Mouse (Mus musculus): ENCODE data around the gene Dmbx1.
A peak's percentile ranks its signal among the peaks of the same experiment; 100 is the strongest.

The Dmbx1 gene

DNA sequence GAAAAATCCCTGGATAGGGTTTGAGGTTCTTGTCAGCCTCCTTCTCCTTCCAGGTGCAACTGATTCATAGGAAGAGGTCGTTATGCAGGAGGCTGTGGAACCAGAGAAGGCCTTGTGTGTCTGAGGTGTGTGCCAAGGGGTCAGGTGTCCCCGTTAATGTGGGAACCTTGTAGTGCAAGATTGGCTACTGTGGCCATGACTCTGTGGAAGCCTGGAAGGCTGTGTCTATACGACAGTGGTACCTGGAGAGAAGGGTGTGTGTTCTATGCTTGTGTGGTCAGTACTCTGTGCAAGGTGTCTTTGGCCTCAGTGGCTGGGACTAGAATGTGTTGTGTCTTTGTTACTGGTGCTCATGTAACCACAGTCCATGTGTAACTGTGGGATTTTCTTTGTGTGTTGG, 955 bp upstream of the Dmbx1 start:
- DNase-seq (ENCODE audit: low read depth, low spot score): no peak

- no peak for DNase-seq (ENCODE audit: low read depth, low spot score)
These were observed 1.2 kb downstream of the Dmbx1 start for GRCm38 (mm10) chr4:115938276-115939160.

DNA sequence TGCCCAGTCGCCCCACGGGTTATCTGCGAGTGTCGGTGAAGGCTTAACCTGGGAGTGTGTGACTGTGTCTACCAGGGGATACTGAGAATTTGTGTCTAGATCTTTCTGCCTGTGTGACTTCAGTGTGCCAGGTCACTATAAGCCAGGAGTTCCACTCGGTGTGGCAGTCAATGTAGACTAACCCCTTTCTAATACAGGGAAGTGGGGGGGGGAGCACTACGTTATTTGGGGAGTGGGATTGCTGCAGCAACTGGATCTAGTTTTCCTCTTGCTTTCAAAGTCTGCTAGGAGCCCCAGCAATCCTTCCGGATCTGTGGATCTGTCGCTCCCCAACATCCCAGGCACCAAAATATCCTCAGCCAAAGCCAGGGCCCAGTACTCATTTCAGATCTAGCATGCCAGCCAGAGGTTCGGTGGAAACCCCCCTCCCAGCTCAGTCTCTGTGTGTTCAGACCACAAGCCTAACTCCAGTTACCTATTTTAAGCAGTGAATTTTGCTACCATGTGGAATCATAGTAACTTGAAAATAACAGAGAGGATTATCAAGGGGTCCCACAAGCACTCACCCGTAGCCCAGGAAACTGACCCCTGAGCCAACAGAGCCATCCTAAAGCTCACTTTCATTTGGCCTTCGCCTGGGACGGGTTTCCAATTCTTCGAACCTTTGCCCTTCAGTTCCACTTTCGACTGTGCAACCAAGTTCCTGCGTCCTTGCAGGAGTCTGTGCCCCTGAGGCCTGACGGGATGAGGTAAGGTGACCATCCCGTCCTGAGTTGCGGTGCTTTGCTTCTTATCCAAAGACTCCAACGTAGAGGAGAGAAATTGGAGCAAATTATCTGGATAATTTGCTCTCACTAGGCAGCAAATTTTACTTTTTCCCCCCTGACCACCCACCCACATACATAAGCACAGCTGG, 2.4 kb downstream of the Dmbx1 start:
- DNase-seq (ENCODE audit: low read depth, low spot score): no peak

DNA sequence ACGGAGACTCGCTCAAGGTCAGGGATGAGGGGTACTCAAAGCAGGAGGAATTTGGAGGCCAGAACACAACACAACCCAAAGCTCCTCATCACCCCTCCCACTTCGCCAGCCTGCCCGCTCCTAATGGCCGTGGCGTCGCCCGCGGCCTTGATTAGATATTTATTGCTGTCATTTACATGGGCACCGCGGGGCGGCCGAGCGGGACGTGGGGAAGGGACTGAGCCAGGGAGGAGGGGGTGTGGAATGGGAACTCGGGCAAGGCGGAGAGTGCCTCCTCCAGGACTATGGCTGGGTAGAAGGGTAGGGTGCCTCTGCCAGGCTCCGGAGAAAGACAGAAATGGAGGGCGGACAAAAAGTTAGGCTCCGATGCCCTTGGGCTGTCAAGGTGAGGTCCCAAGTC, 3.1 kb downstream of the Dmbx1 start:
- DNase-seq (ENCODE audit: low read depth, low spot score): no peak

GRCm38 (mm10) chr4:115935835-115936581, 3.7 kb downstream of the Dmbx1 start:
- DNase-seq (ENCODE audit: low read depth, low spot score): no peak

DNA sequence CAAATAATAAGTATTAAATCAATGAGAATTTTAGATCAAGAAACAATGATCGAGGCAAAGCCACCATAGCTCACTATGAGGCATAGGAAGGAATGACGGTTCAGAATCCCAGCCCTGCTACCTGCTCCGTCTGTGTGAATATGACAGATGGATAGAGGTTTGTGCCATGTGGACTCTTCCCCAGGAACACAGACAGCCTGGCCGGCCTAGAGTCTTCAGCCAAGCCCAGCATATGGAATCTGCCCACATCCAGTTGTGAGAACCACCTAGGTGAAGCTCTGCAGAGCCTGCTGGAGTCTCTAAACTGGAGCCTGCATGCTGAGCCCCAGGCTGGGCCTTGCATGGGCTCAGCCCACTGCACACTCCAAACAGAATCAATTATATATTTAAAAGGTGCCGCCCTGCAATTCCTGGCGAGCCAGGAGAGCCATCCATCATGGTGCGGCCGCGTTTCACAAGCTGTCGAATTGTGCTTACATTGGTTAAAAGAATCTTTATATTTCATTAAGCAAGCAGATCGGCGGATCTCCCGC, 8.1 kb downstream of the Dmbx1 start:
- DNase-seq (ENCODE audit: low read depth, low spot score): no peak

GRCm38 (mm10) chr4:115927637-115928036, 12.1 kb downstream of the Dmbx1 start:
- DNase-seq (ENCODE audit: low read depth, low spot score): no peak

DNA sequence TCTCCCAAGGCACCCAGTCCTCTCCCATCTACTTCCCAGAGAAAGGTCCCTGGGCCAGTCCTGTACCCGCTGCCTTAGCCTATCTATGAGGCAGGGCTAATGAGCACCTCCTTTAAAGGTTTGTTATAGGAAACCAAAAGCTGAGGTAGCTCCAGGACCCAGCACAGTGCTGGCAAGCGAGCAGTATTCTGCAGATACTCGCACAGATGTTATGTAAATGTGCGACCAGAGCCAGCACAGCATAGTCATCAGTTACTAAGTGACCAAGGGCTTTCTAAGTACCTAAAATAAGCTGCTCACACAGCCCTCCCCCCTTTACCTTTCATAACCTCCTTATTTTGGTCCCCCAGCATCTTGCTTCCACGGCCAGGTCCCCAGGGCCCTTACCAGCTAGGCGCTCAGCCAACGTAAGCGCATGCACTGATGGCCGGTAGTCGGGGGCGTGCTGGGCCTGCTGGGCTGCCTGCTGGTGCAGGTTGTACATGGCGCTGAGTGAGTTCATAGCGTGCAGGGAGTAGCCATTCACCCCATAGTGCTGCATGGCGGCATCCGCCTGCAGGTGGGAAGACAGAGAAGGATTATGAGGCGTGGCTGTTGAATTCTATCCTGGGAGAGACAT, 16.4 kb downstream of the Dmbx1 start:
- DNase-seq (ENCODE audit: low read depth, low spot score): no peak

- no peak for DNase-seq (ENCODE audit: low read depth, low spot score)
These were observed 17.0 kb downstream of the Dmbx1 start for GRCm38 (mm10) chr4:115922688-115923087.

- no peak for DNase-seq (ENCODE audit: low read depth, low spot score)
These were observed 19.8 kb downstream of the Dmbx1 start for GRCm38 (mm10) chr4:115919911-115920310.

- DNase-seq (ENCODE audit: low read depth, low spot score): no peak
These were observed 28.1 kb downstream of the Dmbx1 start for GRCm38 (mm10) chr4:115911586-115911985.

- no peak for DNase-seq (ENCODE audit: low read depth, low spot score)
These were observed 31.1 kb downstream of the Dmbx1 start for GRCm38 (mm10) chr4:115908641-115909040.

DNA sequence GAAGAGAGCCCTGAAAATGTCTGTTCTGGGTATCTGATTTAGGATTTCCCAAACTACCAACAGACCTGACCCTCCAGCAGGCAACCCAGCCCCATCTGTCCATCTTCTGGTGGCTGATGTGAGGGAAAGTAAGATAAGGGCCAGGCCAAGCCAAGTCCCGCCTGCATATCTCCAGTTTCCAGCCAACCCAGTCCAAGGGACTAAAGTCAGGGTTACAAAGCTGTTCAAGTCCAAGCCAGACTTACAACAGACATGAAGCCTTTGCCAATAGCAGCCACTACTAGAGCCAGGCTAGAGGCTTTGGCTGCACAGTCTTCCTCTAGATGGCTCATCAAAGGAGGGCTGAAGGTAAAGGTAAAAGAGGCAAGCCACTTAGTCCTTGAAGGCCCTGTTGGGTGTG, 31.7 kb downstream of the Dmbx1 start:
- DNase-seq (ENCODE audit: low read depth, low spot score): no peak

- no peak for DNase-seq (ENCODE audit: low read depth, low spot score)
These were observed 32.9 kb downstream of the Dmbx1 start for GRCm38 (mm10) chr4:115906791-115907190.

DNA sequence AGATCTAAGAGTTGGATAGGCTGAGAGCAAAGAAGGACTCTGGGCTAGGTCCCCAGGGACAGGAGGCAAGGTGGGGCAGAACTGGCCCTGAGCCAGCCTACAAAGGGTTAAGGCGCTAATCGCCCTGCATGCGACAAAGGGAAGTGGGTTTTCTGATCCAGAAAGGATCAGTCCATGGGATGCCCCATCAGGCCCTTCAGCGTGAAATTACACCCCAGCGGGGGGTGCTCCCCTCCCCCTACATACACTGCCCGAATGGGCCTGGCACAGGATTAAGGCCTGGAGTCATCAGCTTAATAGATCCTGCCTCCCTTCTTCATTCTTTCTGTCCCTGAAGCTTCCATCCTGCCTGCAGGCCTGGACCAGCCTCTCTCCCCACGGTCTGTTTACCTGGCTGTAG, 34.0 kb downstream of the Dmbx1 start:
- no peak for DNase-seq (ENCODE audit: low read depth, low spot score)

DNA sequence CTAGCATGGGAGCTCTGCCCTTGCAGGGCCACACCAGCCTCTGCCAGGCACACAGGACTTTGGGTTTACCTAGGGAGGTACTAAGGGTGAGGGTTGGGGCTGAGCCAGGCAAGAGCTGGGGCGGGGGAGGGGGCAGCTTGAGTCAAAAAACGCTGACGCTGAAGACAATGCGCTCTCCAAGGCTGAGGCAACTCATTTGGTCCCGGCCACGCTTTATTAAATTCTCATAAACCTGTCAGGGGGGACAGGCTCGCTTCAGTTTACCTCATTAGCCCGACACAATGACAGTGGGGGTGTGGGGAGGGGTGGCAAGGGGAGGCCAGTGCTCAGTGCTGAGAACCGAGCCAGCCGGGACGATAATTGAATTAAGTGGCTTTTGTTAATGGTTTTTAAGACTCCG, 35.4 kb downstream of the Dmbx1 start:
- DNase-seq (ENCODE audit: low read depth, low spot score): no peak

GRCm38 (mm10) chr4:115902816-115903215, 36.9 kb downstream of the Dmbx1 start:
- DNase-seq (ENCODE audit: low read depth, low spot score): peak; percentile 56

GRCm38 (mm10) chr4:115897901-115898631, 41.7 kb downstream of the Dmbx1 start:
- no peak for DNase-seq (ENCODE audit: low read depth, low spot score)

GRCm38 (mm10) chr4:115894281-115894680, 45.4 kb downstream of the Dmbx1 start:
- DNase-seq (ENCODE audit: low read depth, low spot score): no peak

DNA sequence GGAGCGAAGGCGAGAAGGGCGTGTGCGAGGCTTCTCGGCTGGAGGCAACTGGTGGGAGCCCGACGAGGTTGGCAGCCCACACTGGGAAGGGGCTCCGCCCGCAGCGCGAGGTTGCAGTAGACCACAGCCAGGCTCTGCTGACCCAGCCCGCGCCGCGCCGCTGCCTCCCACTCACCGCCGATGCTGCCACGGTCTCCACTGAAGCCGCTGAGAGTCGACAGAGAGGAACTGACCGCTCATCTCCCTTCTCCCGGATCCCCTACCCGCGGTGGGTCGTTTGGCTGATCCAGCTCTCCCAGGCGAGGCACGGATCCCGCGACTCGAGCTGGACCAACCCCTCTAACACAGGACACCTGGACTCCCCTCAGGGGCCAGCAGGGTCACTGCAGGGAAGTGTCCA, 49.2 kb downstream of the Dmbx1 start, which contains the start of gene 6430628N08Rik:
Gene 6430628N08Rik (plus strand): TSS at position 113 of the 400 bp plus-strand sequence.
- DNase-seq (ENCODE audit: low read depth, low spot score): no peak
